Mouse (Mus musculus) ES-E14 (cell line): ENCODE results near the gene Theg. TPM values are rescaled to one million over a fixed set of nuclear protein-coding genes. Genes with fewer than 3 reads are reported as not detected.

ENCODE experiments used
- DNase-seq: peaks from one replicate; pipeline ENCODE4 v3.0.0-alpha.2; 2013; ENCODE audit warnings: low read depth, low spot score
- H3K27ac ChIP-seq: 2 replicates; pipeline ENCODE4 v1.5.1; 2012; ENCODE audit warnings: low read depth, mild to moderate bottlenecking, low read length, moderate library complexity, mixed read lengths; ENCODE audit not compliant: poor library complexity, insufficient read depth, severe bottlenecking
- H3K36me3 ChIP-seq: 2 replicates; pipeline ENCODE4 v1.6.1; 2012; ENCODE audit warnings: mild to moderate bottlenecking, low read length, moderate library complexity, mixed read lengths; ENCODE audit not compliant: control insufficient read depth, poor library complexity, insufficient read depth, severe bottlenecking
- H3K4me1 ChIP-seq, 2 experiments: fragments of 150-350 bp in 1 of 2; sonication (generic) in 1 of 2; 2 replicates each; pipeline ENCODE4 v1.6.1; 2012; ENCODE audit warnings: low read length in 2 of 2, mild to moderate bottlenecking in 1 of 2, mixed read lengths in 1 of 2; ENCODE audit not compliant: control insufficient read depth in 2 of 2, insufficient read depth in 2 of 2, poor library complexity in 1 of 2
- H3K4me3 ChIP-seq, 2 experiments: fragments of 150-350 bp in 1 of 2; sonication (generic) in 1 of 2; 2 replicates each; pipeline ENCODE4 v1.5.1; 2012; ENCODE audit warnings: low read length in 2 of 2, low read depth in 1 of 2, mild to moderate bottlenecking in 1 of 2, mixed read lengths in 1 of 2; ENCODE audit not compliant: insufficient read depth in 1 of 2, poor library complexity in 1 of 2, severe bottlenecking in 1 of 2
- H3K9ac ChIP-seq: 2 replicates; pipeline ENCODE4 v1.6.1; 2012; ENCODE audit warnings: low read depth, mild to moderate bottlenecking, low read length, mixed read lengths; ENCODE audit not compliant: poor library complexity, insufficient read depth, severe bottlenecking
- H3K9me3 ChIP-seq: fragments of 150-350 bp; sonication (generic); 2 replicates; pipeline ENCODE4 v1.6.1; 2012; ENCODE audit warnings: low read depth, mild to moderate bottlenecking, low read length; ENCODE audit not compliant: control insufficient read depth, insufficient read depth
- CHD2 ChIP-seq: IDR thresholded peaks from 2 replicates; pipeline ENCODE4 v1.6.1; 2014; ENCODE audit warnings: mild to moderate bottlenecking, low read depth, low read length, inconsistent platforms
- HCFC1 ChIP-seq: IDR thresholded peaks from 2 replicates; pipeline ENCODE4 v1.6.1; 2012; ENCODE audit warnings: low read length, inconsistent platforms, borderline replicate concordance; ENCODE audit not compliant: insufficient read depth
- MAFK ChIP-seq: IDR thresholded peaks from 2 replicates; pipeline ENCODE4 v1.6.1; 2014; ENCODE audit warnings: mild to moderate bottlenecking, low read depth, low read length, inconsistent platforms; ENCODE audit not compliant: insufficient read depth
- ZC3H11A ChIP-seq: IDR thresholded peaks from 2 replicates; pipeline ENCODE4 v1.6.1; 2012; ENCODE audit warnings: low read depth, mild to moderate bottlenecking, inconsistent platforms, low read length, borderline replicate concordance
- ZNF384 ChIP-seq: IDR thresholded peaks from 2 replicates; pipeline ENCODE4 v1.6.1; 2012; ENCODE audit warnings: low read depth, low read length, inconsistent platforms
- in situ Hi-C, 2 experiments: fragments of 600-800 bp; cut with MboI; formaldehyde crosslinking; loops; one replicate each; pipeline ENCODE4 v1.15.1; 2025; ENCODE audit warnings: low sequenced_read_pairs in 2 of 2, inconsistent platforms in 1 of 2; ENCODE audit not compliant: unreplicated experiment in 2 of 2
- total RNA-seq: library from RNA; depleted of rRNA; stranded (reverse); fragments of 300-350 nt; gene quantifications from 2 replicates; pipeline ENCODE4 v1.2.3, GENCODE M21; 2012

Theg gene
- total RNA-seq, 1 experiment, result not detected

DNA sequence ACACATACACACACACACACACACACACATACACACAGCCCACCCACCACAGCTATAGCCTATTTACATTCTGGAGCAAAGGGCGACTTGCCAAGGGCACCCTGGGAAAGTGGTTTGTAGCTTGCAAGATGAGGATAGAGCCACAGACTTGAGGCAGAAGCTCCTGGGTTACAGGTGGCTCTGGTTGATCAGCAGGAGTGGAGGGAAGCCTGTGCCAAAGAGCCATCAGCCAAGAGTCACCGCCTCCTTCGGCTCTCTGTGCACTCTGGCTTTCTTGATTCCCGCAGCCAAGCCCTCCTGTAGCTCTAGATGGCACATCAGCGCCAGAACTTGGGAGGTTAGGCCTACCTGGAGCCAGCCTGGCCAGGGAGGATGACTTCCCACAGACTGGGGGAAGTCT lies 24.2 kb upstream of the Theg start:
- Histone ChIP-seq H3K9ac (no peak overlapping the region), H3K4me1 (peaks cover 7 to 25% of the 10 kb centered on the region in 2 experiments; a peak in 3 of 4 replicates), H3K36me3 (no peaks in the 10 kb centered on the region), H3K4me3 (no peak overlapping the region), H3K27ac (no peak overlapping the region), H3K9me3 (no peaks in the 10 kb centered on the region)
- TF ChIP-seq ZC3H11A (no peak), CHD2 (no peak), HCFC1 (no peak), MAFK (no peak), ZNF384 (no peak)
- DNase-seq, result no peak
- in situ Hi-C loops, result no loop called here

DNA sequence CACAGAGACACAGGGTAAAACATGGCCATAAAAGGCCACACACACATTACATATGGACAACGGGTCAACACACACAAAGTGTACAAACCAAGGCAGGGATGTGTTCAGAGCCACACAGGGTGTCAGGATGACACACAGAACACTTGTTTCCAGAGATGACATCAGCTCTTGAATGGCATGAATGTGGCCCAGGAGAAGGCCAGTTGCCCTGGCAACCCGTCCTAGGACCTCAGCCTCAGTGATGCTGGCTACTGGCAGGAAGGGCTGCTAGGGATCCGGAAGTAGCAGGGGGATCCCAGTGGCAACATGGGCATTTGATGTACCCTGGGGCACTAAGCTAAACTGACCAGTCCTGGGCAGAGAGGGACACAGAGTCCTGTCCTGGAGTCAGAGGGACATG lies 22.1 kb upstream of the Theg start:
- DNase-seq, result no peak
- no peaks in the 10 kb centered on the region for H3K9me3 ChIP-seq
- in situ Hi-C loops, result no loop called here
- H3K36me3 ChIP-seq, result no peaks in the 10 kb centered on the region
- H3K4me3 ChIP-seq, result no peak overlapping the region
- H3K27ac ChIP-seq, result no peak overlapping the region
- peaks cover 6 to 21% of the 10 kb centered on the region in 2 experiments; a peak in 3 of 4 replicates for H3K4me1 ChIP-seq
- TF ChIP-seq MAFK (no peak), HCFC1 (no peak), CHD2 (no peak), ZNF384 (no peak), ZC3H11A (no peak)
- H3K9ac ChIP-seq, result no peak overlapping the region

DNA sequence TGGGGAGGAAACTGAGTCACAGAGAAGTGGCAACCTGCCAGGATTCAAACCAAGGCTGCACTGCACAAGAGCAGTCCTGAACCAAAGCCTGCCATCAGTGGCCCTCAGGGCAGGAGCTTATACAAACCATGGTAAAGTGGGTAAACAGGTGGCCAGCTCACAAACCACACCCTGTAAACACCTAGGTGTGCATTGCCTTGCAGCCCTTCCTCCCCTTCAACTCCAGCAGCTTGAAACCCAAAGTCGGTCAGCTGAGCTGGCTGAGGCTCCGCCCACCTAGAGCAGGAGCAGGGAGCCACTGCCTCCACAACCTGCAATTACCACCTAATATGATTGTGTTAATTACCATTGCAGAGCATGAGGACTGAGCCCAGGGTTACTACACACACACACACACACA lies 20.8 kb upstream of the Theg start:
- TF ChIP-seq ZNF384, result no peak
- TF ChIP-seq MAFK, result no peak
- TF ChIP-seq HCFC1, result no peak
- TF ChIP-seq ZC3H11A, result no peak
- no peak for TF ChIP-seq CHD2
- no peak for DNase-seq
- Histone ChIP-seq H3K4me1 (peaks cover 1 to 14% of the 10 kb centered on the region in 2 experiments; a peak in 1 of 4 replicates), H3K36me3 (no peaks in the 10 kb centered on the region), H3K9ac (no peak overlapping the region), H3K9me3 (no peaks in the 10 kb centered on the region), H3K27ac (no peak overlapping the region), H3K4me3 (no peak overlapping the region)
- in situ Hi-C loops, result no loop called here

DNA sequence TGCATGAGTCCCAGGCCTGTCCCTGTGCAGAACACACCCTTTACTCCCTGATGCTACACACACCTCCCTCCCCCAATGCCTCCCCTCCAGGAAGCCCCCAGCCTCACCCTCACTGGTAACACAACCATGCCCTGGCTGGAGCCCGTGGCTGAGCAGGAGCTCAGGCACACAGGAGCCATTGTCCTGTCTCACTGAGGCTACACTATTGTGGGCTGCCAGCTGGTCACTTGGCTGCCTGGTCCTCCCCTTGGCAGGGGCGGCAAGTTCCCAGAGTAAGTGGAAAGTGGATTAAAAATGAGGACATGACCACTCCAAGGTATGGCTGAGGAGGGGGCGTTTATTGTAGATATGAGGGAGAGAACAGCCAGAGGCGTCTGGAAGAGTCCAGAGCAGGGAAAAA lies 19.4 kb upstream of the Theg start:
- in situ Hi-C loops, result no loop called here

DNA sequence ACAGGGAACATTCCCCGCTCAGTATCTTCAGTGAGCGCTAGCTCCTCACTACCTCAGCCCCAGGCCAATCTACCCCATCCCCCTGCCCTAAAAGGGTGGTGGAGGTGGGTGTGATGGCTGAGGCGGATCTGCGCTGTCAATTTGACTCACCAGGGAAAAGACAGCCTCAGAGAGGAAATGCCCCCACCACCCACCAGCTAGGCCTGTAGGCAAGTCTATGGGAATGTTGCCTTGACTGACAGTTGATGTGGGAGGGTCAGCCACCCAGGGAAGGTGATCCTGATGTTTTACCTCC lies 10.8 kb upstream of the Theg start:
- no peak overlapping the region for H3K4me3 ChIP-seq
- in situ Hi-C loops, result loop anchor here (5.0 to 10.0 kb wide), 2 partner anchors 49 to 57 kb away; partner anchors contain the start of gene Odf3l2 (in 1 of the 2)
- no peaks in the 10 kb centered on the region for H3K36me3 ChIP-seq
- no peak for DNase-seq
- H3K9ac ChIP-seq, result no peak overlapping the region
- H3K27ac ChIP-seq, result no peak overlapping the region
- no peaks in the 10 kb centered on the region for H3K9me3 ChIP-seq
- H3K4me1 ChIP-seq, result no peaks in the 10 kb centered on the region
- no peak for TF ChIP-seq HCFC1
- TF ChIP-seq MAFK, result no peak
- no peak for TF ChIP-seq ZC3H11A
- TF ChIP-seq ZNF384, result no peak
- no peak for TF ChIP-seq CHD2

More for the DNA sequence above, 19.4 kb upstream of the Theg start:
- Histone ChIP-seq H3K9me3 (no peaks in the 10 kb centered on the region), H3K36me3 (no peaks in the 10 kb centered on the region), H3K27ac (no peak overlapping the region), H3K4me1 (peaks cover 0 to 6% of the 10 kb centered on the region in 2 experiments; a peak in 1 of 4 replicates), H3K4me3 (no peak overlapping the region), H3K9ac (no peak overlapping the region)
- DNase-seq, result no peak
- TF ChIP-seq ZC3H11A, result no peak
- TF ChIP-seq MAFK, result no peak
- no peak for TF ChIP-seq CHD2
- TF ChIP-seq HCFC1, result no peak
